Mouse (Mus musculus): ENCODE results near the gene Smg6. TPM values are rescaled to one million over a fixed set of nuclear protein-coding genes. Genes with fewer than 3 reads are reported as not detected.

Smg6 gene
- polyA plus RNA-seq, 1 experiment = 25.3 TPM

- Histone ChIP-seq H3K4me1 (ENCODE audit: control insufficient read depth, insufficient read depth, low read length) (peaks cover 5% of the 10 kb centered on the region), H3K27me3 (ENCODE audit: control insufficient read depth, insufficient read depth, low read length, poor library complexity, severe bottlenecking) (no peaks in the 10 kb centered on the region), H3K9me3 (replicated peaks; ENCODE audit: control insufficient read depth, insufficient read depth, low read length, poor library complexity, severe bottlenecking) (no peaks in the 10 kb centered on the region), H3K4me3 (ENCODE audit: low read depth, low read length) (no peak overlapping the region), H3K27ac (ENCODE audit: insufficient read depth, low read length) (no peak overlapping the region), H3K9ac (ENCODE audit: low read depth, poor library complexity, severe bottlenecking) (no peak overlapping the region), H3K36me3 (ENCODE audit: control insufficient read depth, insufficient read depth, low read length, poor library complexity, severe bottlenecking) (0 out of 2 replicates have a peak, but pooled peaks cover 3% of the 10 kb centered on the region)
- no peak for TF ChIP-seq EP300 (IDR thresholded peaks at IDR 0.05; ENCODE audit: insufficient read depth, low read depth, low read length)
- TF ChIP-seq CTCF (IDR thresholded peaks at IDR 0.05; ENCODE audit: low read depth, low read length) = no peak
- TF ChIP-seq POLR2A (IDR thresholded peaks at IDR 0.05; ENCODE audit: insufficient read depth, low read length) = no peak
These were observed 220.2 kb downstream of the Smg6 start for GRCm38 (mm10) chr11:75145841-75146240.

GRCm38 (mm10) chr11:75147106-75147845 lies 221.7 kb downstream of the Smg6 start:
- H3K36me3 ChIP-seq (ENCODE audit: control insufficient read depth, insufficient read depth, low read length, poor library complexity, severe bottlenecking) = 0 out of 2 replicates have a peak, but pooled peaks cover 3% of the 10 kb centered on the region
- TF ChIP-seq CTCF (IDR thresholded peaks at IDR 0.05; ENCODE audit: low read depth, low read length) (no peak), EP300 (IDR thresholded peaks at IDR 0.05; ENCODE audit: insufficient read depth, low read depth, low read length) (no peak), POLR2A (IDR thresholded peaks at IDR 0.05; ENCODE audit: insufficient read depth, low read length) (no peak)
- H3K4me1 ChIP-seq (ENCODE audit: control insufficient read depth, insufficient read depth, low read length) = peaks cover 5% of the 10 kb centered on the region

GRCm38 (mm10) chr11:75147846-75148168 lies 222.2 kb downstream of the Smg6 start:
- Histone ChIP-seq H3K27me3 (ENCODE audit: control insufficient read depth, insufficient read depth, low read length, poor library complexity, severe bottlenecking) (no peaks in the 10 kb centered on the region), H3K4me1 (ENCODE audit: control insufficient read depth, insufficient read depth, low read length) (peaks cover 5% of the 10 kb centered on the region), H3K27ac (ENCODE audit: insufficient read depth, low read length) (0 out of 2 replicates have a peak overlapping the region, but pooled peaks have one; percentile 10), H3K9ac (ENCODE audit: low read depth, poor library complexity, severe bottlenecking) (no peak overlapping the region), H3K4me3 (ENCODE audit: low read depth, low read length) (no peak overlapping the region), H3K9me3 (replicated peaks; ENCODE audit: control insufficient read depth, insufficient read depth, low read length, poor library complexity, severe bottlenecking) (no peaks in the 10 kb centered on the region), H3K36me3 (ENCODE audit: control insufficient read depth, insufficient read depth, low read length, poor library complexity, severe bottlenecking) (0 out of 2 replicates have a peak, but pooled peaks cover 3% of the 10 kb centered on the region)
- no peak for TF ChIP-seq CTCF (IDR thresholded peaks at IDR 0.05; ENCODE audit: low read depth, low read length)
- no peak for TF ChIP-seq POLR2A (IDR thresholded peaks at IDR 0.05; ENCODE audit: insufficient read depth, low read length)
- TF ChIP-seq EP300 (IDR thresholded peaks at IDR 0.05; ENCODE audit: insufficient read depth, low read depth, low read length) = no peak

More at GRCm38 (mm10) chr11:75147106-75147845, 221.7 kb downstream of the Smg6 start:
- Histone ChIP-seq H3K9ac (ENCODE audit: low read depth, poor library complexity, severe bottlenecking) (no peak overlapping the region), H3K4me3 (ENCODE audit: low read depth, low read length) (no peak overlapping the region), H3K27me3 (ENCODE audit: control insufficient read depth, insufficient read depth, low read length, poor library complexity, severe bottlenecking) (no peaks in the 10 kb centered on the region), H3K27ac (ENCODE audit: insufficient read depth, low read length) (no peak overlapping the region), H3K9me3 (replicated peaks; ENCODE audit: control insufficient read depth, insufficient read depth, low read length, poor library complexity, severe bottlenecking) (no peaks in the 10 kb centered on the region)

- no peaks in the 10 kb centered on the region for H3K9me3 ChIP-seq (replicated peaks; ENCODE audit: control insufficient read depth, insufficient read depth, low read length, poor library complexity, severe bottlenecking)
- TF ChIP-seq CTCF (IDR thresholded peaks at IDR 0.05; ENCODE audit: low read depth, low read length) = no peak
- no peak for TF ChIP-seq EP300 (IDR thresholded peaks at IDR 0.05; ENCODE audit: insufficient read depth, low read depth, low read length)
- no peak for TF ChIP-seq POLR2A (IDR thresholded peaks at IDR 0.05; ENCODE audit: insufficient read depth, low read length)
- peaks cover 5% of the 10 kb centered on the region for H3K4me1 ChIP-seq (ENCODE audit: control insufficient read depth, insufficient read depth, low read length)
- 0 out of 2 replicates have a peak, but pooled peaks cover 3% of the 10 kb centered on the region for H3K36me3 ChIP-seq (ENCODE audit: control insufficient read depth, insufficient read depth, low read length, poor library complexity, severe bottlenecking)
- 0 out of 2 replicates have a peak overlapping the region, but pooled peaks have one; percentile 10 for H3K27ac ChIP-seq (ENCODE audit: insufficient read depth, low read length)
- H3K4me3 ChIP-seq (ENCODE audit: low read depth, low read length) = no peak overlapping the region
- H3K9ac ChIP-seq (ENCODE audit: low read depth, poor library complexity, severe bottlenecking) = no peak overlapping the region
- no peaks in the 10 kb centered on the region for H3K27me3 ChIP-seq (ENCODE audit: control insufficient read depth, insufficient read depth, low read length, poor library complexity, severe bottlenecking)
These were observed 222.9 kb downstream of the Smg6 start for GRCm38 (mm10) chr11:75148332-75149035.

GRCm38 (mm10) chr11:75150346-75150745 lies 224.7 kb downstream of the Smg6 start:
- H3K9ac ChIP-seq (ENCODE audit: low read depth, poor library complexity, severe bottlenecking) = no peak overlapping the region
- no peaks in the 10 kb centered on the region for H3K9me3 ChIP-seq (replicated peaks; ENCODE audit: control insufficient read depth, insufficient read depth, low read length, poor library complexity, severe bottlenecking)
- TF ChIP-seq POLR2A (IDR thresholded peaks at IDR 0.05; ENCODE audit: insufficient read depth, low read length) (no peak), EP300 (IDR thresholded peaks at IDR 0.05; ENCODE audit: insufficient read depth, low read depth, low read length) (no peak), CTCF (IDR thresholded peaks at IDR 0.05; ENCODE audit: low read depth, low read length) (no peak)
- no peak overlapping the region for H3K27ac ChIP-seq (ENCODE audit: insufficient read depth, low read length)
- 0 out of 2 replicates have a peak, but pooled peaks cover 3% of the 10 kb centered on the region for H3K36me3 ChIP-seq (ENCODE audit: control insufficient read depth, insufficient read depth, low read length, poor library complexity, severe bottlenecking)
- H3K27me3 ChIP-seq (ENCODE audit: control insufficient read depth, insufficient read depth, low read length, poor library complexity, severe bottlenecking) = no peaks in the 10 kb centered on the region
- peaks cover 5% of the 10 kb centered on the region for H3K4me1 ChIP-seq (ENCODE audit: control insufficient read depth, insufficient read depth, low read length)
- no peak overlapping the region for H3K4me3 ChIP-seq (ENCODE audit: low read depth, low read length)

Measured in ES-Bruce4 (cell line).